Mouse (Mus musculus) B cell, adult 62 days (primary cell): Measurements from ENCODE around the gene Ttc27. TPM values are rescaled to one million over a fixed set of nuclear protein-coding genes. Genes with fewer than 3 reads are reported as not detected.

Source experiments
- total RNA-seq: library from RNA; stranded (reverse); gene quantifications from 4 replicates; pipeline ENCODE4 v1.2.4, GENCODE M21; 2023

The Ttc27 gene
- total RNA-seq, result 31.8 to 45.3 TPM (median 41.6 TPM) in 4 replicates

GRCm38 (mm10) chr17:74717618-74718151 is at the start of gene Ttc27:
Gene Ttc27, plus strand, starts transcription at chr17:74717732.

Other genes with a start within 250 kb of the Ttc27 start
- 63.3 to 84.8 TPM (median 73.5 TPM) in 4 replicates for gene Yipf4, start 228.2 kb upstream of the Ttc27 start, total RNA-seq
- 222 to 226 TPM (median 226 TPM) in 4 replicates for gene Birc6, start 189.4 kb upstream of the Ttc27 start, total RNA-seq